Mouse (Mus musculus): ENCODE results near the gene Hmgcs1. TPM values are rescaled to one million over a fixed set of nuclear protein-coding genes. Genes with fewer than 3 reads are reported as not detected.

Hmgcs1 gene
- total and polyA plus RNA-seq, 2 experiments from 2014 or later, result 230 to 376 TPM

GRCm38 (mm10) chr13:119722447-119722846, 32.3 kb downstream of the Hmgcs1 start:
- 86% methylated on average over 3 of the region's 3 CpGs for WGBS
- ATAC-seq (no peak), DNase-seq (ENCODE audit: low spot score) (no peak)
- Histone ChIP-seq H3K4me2 (ENCODE audit: low read depth, low read length) (no peak overlapping the region), H3K27ac (no peak overlapping the region), H3K9me3 (ENCODE audit: low read length) (no peaks in the 10 kb centered on the region), H3K27me3 (ENCODE audit: insufficient read depth, low read length) (no peaks in the 10 kb centered on the region), H3K4me3 (ENCODE audit: low read length) (no peak overlapping the region), H3K4me1 (ENCODE audit: insufficient read depth, low read length) (no peaks in the 10 kb centered on the region), H3K9ac (replicated peaks; ENCODE audit: low read length) (no peak overlapping the region), H3K36me3 (ENCODE audit: insufficient read depth, low read length) (no peaks in the 10 kb centered on the region)
- TF ChIP-seq CTCF (IDR thresholded peaks at IDR 0.05; ENCODE audit: low read depth), result no peak

- Histone ChIP-seq H3K27ac (no peak overlapping the region), H3K9ac (replicated peaks; ENCODE audit: low read length) (no peak overlapping the region), H3K4me3 (ENCODE audit: low read length) (no peak overlapping the region), H3K9me3 (ENCODE audit: low read length) (no peaks in the 10 kb centered on the region), H3K4me2 (ENCODE audit: low read depth, low read length) (no peak overlapping the region), H3K36me3 (ENCODE audit: insufficient read depth, low read length) (no peaks in the 10 kb centered on the region), H3K4me1 (ENCODE audit: insufficient read depth, low read length) (no peaks in the 10 kb centered on the region), H3K27me3 (ENCODE audit: insufficient read depth, low read length) (no peaks in the 10 kb centered on the region)
- no peak for TF ChIP-seq CTCF (IDR thresholded peaks at IDR 0.05; ENCODE audit: low read depth)
- DNase-seq (ENCODE audit: low spot score) (no peak), ATAC-seq (no peak)
- 85% methylated on average over 5 of the region's 5 CpGs for WGBS
These were observed 33.2 kb downstream of the Hmgcs1 start for GRCm38 (mm10) chr13:119723368-119723767.

- DNase-seq (ENCODE audit: low spot score) (peak; percentile 15), ATAC-seq (no peak)
- no peaks in the 10 kb centered on the region for H3K9me3 ChIP-seq (ENCODE audit: low read length)
- H3K27me3 ChIP-seq (ENCODE audit: insufficient read depth, low read length), result no peaks in the 10 kb centered on the region
- 87% methylated on average over 7 of the region's 7 CpGs for WGBS
- H3K4me3 ChIP-seq (ENCODE audit: low read length), result no peak overlapping the region
- H3K4me1 ChIP-seq (ENCODE audit: insufficient read depth, low read length), result no peaks in the 10 kb centered on the region
- H3K4me2 ChIP-seq (ENCODE audit: low read depth, low read length), result no peak overlapping the region
- peak; percentile 32; the same call in 1 of the 2 replicates for TF ChIP-seq CTCF (IDR thresholded peaks at IDR 0.05; ENCODE audit: low read depth)
- no peak overlapping the region for H3K27ac ChIP-seq
- H3K9ac ChIP-seq (replicated peaks; ENCODE audit: low read length), result no peak overlapping the region
- no peaks in the 10 kb centered on the region for H3K36me3 ChIP-seq (ENCODE audit: insufficient read depth, low read length)
These were observed 34.4 kb downstream of the Hmgcs1 start for GRCm38 (mm10) chr13:119724541-119724940.

GRCm38 (mm10) chr13:119727608-119728387, 37.6 kb downstream of the Hmgcs1 start:
- Histone ChIP-seq H3K36me3 (ENCODE audit: insufficient read depth, low read length) (no peaks in the 10 kb centered on the region), H3K9me3 (ENCODE audit: low read length) (no peaks in the 10 kb centered on the region), H3K9ac (replicated peaks; ENCODE audit: low read length) (no peak overlapping the region), H3K27ac (no peak overlapping the region), H3K4me1 (ENCODE audit: insufficient read depth, low read length) (no peaks in the 10 kb centered on the region), H3K27me3 (ENCODE audit: insufficient read depth, low read length) (no peaks in the 10 kb centered on the region), H3K4me2 (ENCODE audit: low read depth, low read length) (no peak overlapping the region), H3K4me3 (ENCODE audit: low read length) (no peak overlapping the region)
- TF ChIP-seq CTCF (IDR thresholded peaks at IDR 0.05; ENCODE audit: low read depth), result no peak
- ATAC-seq (peak; percentile 51), DNase-seq (ENCODE audit: low spot score) (peak; percentile 22)
- WGBS, result 54% methylated on average over 26 of the region's 26 CpGs

- no peak for TF ChIP-seq CTCF (IDR thresholded peaks at IDR 0.05; ENCODE audit: low read depth)
These were observed 39.2 kb downstream of the Hmgcs1 start for GRCm38 (mm10) chr13:119729406-119729805.

GRCm38 (mm10) chr13:119731448-119731847, 41.3 kb downstream of the Hmgcs1 start:
- H3K4me3 ChIP-seq (ENCODE audit: low read length), result no peak overlapping the region
- 25% methylated on average over 6 of the region's 6 CpGs for WGBS
- no peak overlapping the region for H3K9ac ChIP-seq (replicated peaks; ENCODE audit: low read length)
- no peaks in the 10 kb centered on the region for H3K36me3 ChIP-seq (ENCODE audit: insufficient read depth, low read length)
- DNase-seq (ENCODE audit: low spot score) (peak; percentile 28), ATAC-seq (0 out of 2 replicates have a peak, but pooled peaks have one; percentile 21)
- no peaks in the 10 kb centered on the region for H3K27me3 ChIP-seq (ENCODE audit: insufficient read depth, low read length)
- no peaks in the 10 kb centered on the region for H3K9me3 ChIP-seq (ENCODE audit: low read length)
- no peak for TF ChIP-seq CTCF (IDR thresholded peaks at IDR 0.05; ENCODE audit: low read depth)
- H3K4me1 ChIP-seq (ENCODE audit: insufficient read depth, low read length), result no peaks in the 10 kb centered on the region
- H3K4me2 ChIP-seq (ENCODE audit: low read depth, low read length), result no peak overlapping the region
- no peak overlapping the region for H3K27ac ChIP-seq

More at GRCm38 (mm10) chr13:119729406-119729805, 39.2 kb downstream of the Hmgcs1 start:
- 93% methylated on average over 7 of the region's 7 CpGs for WGBS
- no peak overlapping the region for H3K4me2 ChIP-seq (ENCODE audit: low read depth, low read length)
- no peaks in the 10 kb centered on the region for H3K4me1 ChIP-seq (ENCODE audit: insufficient read depth, low read length)
- H3K9ac ChIP-seq (replicated peaks; ENCODE audit: low read length), result no peak overlapping the region
- no peaks in the 10 kb centered on the region for H3K9me3 ChIP-seq (ENCODE audit: low read length)
- DNase-seq (ENCODE audit: low spot score) (no peak), ATAC-seq (no peak)
- H3K27me3 ChIP-seq (ENCODE audit: insufficient read depth, low read length), result no peaks in the 10 kb centered on the region
- no peak overlapping the region for H3K4me3 ChIP-seq (ENCODE audit: low read length)
- no peaks in the 10 kb centered on the region for H3K36me3 ChIP-seq (ENCODE audit: insufficient read depth, low read length)
- no peak overlapping the region for H3K27ac ChIP-seq

Data from hindbrain, postnatal 0 days (tissue).